Mouse (Mus musculus) cerebellum, adult 2 months (tissue): ENCODE data around the gene Srp54c.
"Not testable (repeated sequence)": the region's sequence is repeated elsewhere in the genome, so short reads cannot be mapped to it uniquely, and the experiment has no call there.

Experiments
- CTCF ChIP-seq: fragments of 200-500 bp; IDR thresholded peaks from 2 replicates; pipeline ENCODE4 v1.5.1; 2011; ENCODE audit warnings: low read depth, mild to moderate bottlenecking, control low read depth, low read length, moderate library complexity, borderline replicate concordance; ENCODE audit not compliant: insufficient read depth
- POLR2A ChIP-seq: fragments of 200-500 bp; IDR thresholded peaks from 2 replicates; pipeline ENCODE4 v1.6.1; 2011; ENCODE audit warnings: low read length, control low read depth, borderline replicate concordance; ENCODE audit not compliant: insufficient read depth

- TF ChIP-seq CTCF, POLR2A: not testable (repeated sequence)
Measured at GRCm38 (mm10) chr12:55242243-55242642, 12.3 kb downstream of the Srp54c start.
